Mouse (Mus musculus) erythroblast, embryonic 14.5 days (primary cell): ENCODE results near the gene Minos1. TPM values are rescaled to one million over a fixed set of nuclear protein-coding genes. Genes with fewer than 3 reads are reported as not detected.

ENCODE experiments used
- H3K27me3 ChIP-seq: 2 replicates; pipeline ENCODE4 v1.6.1; 2012; ENCODE audit warnings: inconsistent platforms; ENCODE audit not compliant: control insufficient read depth
- H3K36me3 ChIP-seq: 2 replicates; pipeline ENCODE4 v1.6.1; 2012; ENCODE audit warnings: mild to moderate bottlenecking, inconsistent platforms; ENCODE audit not compliant: control insufficient read depth
- H3K4me1 ChIP-seq: 2 replicates; pipeline ENCODE4 v1.6.1; 2012; ENCODE audit warnings: inconsistent platforms; ENCODE audit not compliant: control insufficient read depth
- H3K4me3 ChIP-seq: replicated peaks from 2 replicates; pipeline ENCODE3; 2012; ENCODE audit warnings: moderate library complexity, mild to moderate bottlenecking, inconsistent platforms
- H3K9me3 ChIP-seq: 2 replicates; pipeline ENCODE4 v1.6.1; 2012; ENCODE audit warnings: low read length, inconsistent platforms, mixed read lengths; ENCODE audit not compliant: control insufficient read depth
- GATA1 ChIP-seq: IDR thresholded peaks from 2 replicates; pipeline ENCODE4 v1.6.1; 2012; ENCODE audit warnings: low read length, inconsistent platforms, mixed read lengths
- TAL1 ChIP-seq: IDR thresholded peaks from 3 replicates; pipeline ENCODE4 v1.6.1; 2012; ENCODE audit warnings: low read length, inconsistent platforms, mixed read lengths
- polyA plus RNA-seq: library from polyadenylated mRNA; stranded (reverse); fragments of >175 nt; gene quantifications from 2 replicates; pipeline ENCODE4 v1.2.3, GENCODE M21; 2012

Gene Minos1
- polyA plus RNA-seq, 1 experiment: 4.0 TPM

DNA sequence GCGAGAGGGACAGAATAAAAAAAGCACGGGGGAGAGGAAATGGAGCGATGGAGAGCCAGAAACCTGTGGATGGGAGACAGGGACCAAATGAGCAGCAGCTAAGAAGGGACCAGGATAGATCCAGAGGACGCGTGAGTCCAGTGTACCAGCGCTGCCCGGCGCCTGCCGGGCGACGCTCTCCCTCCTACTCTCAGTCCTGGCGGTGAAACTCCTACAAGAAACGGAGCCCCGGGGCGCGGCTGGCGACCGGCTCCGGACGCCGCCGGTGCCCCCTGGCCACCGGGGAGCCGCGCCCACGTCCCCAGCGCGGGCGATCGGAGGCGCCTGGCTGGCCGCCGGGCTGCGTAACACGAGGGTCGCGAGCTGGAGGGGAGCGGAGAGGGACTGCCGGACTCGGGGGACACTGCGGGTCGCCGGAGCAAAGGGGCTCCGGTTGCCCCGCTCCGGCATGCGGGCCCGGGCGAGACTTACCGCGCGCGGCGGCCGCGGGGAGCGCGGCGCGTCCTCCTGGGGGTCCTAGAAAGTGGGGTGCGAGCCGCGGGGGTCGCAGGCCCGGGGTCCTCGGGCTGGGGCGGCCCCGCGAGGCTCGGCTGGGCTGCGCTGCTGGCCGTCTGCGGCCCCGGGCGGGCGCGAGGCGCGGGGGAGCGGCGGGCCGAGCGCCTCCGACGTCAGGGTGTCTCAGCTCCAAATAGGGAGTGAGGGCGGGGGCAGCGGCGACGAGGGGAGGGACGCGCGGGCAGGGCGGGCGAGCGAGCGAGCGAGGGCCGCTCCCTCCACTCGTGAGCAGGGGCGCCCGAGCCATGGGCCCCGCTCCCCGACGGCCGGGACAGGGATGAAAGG, 38.3 kb downstream of the Minos1 start, which contains the start of gene Nbl1:
TSS of gene Nbl1 (minus strand) at position 638 of the 840 bp plus-strand sequence.
- TF ChIP-seq GATA1 (no peak), TAL1 (no peak)
- Histone ChIP-seq H3K4me1 (no peaks in the 10 kb centered on the region), H3K9me3 (peaks cover 8% of the 10 kb centered on the region), H3K27me3 (peaks cover 79% of the 10 kb centered on the region), H3K4me3 (peak within 1 kb of the TSS; percentile 4), H3K36me3 (no peaks in the 10 kb centered on the region)

DNA sequence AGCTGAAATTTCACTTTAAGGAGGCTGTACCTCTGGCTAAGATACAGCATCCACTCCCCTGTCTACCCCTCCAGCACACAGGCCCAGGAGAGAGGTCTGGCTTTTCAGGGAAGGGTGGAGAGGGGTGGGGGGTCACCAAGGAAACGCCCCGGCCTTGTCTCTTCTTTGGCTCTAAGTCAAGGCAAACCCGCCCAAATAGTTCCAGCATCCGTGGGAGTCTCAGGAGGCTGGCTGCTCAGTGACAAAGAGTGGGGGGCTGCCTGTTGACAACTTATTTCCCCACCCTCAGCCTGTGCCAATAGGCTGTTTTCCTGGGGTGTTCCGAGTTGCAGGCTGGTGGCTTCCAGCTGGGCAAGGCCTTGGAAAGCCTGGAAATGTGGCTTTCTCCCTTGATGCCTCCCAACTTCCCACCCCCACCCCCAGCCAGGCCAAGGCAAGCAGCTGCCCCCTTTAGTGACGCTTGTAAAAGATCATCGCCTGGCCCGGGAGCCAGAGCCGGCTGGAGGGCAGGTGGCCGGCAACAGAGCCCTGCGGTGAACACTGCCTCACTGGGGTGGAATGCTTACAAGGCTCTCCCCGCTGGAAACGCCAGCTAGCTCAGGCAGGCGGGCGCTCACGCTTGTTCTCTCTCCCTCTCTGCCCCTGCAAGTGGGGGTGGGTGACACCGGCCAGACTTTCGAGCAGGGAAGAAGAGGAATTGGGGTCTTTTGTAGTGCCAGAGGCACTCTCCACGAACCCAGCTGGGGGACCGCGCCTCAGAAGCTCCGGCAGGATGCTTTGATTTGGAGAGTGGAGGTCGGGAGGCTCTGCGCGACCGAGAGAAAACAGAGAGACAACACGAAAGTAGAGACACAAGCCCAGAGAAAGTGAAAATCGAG, 39.2 kb downstream of the Minos1 start:
- Histone ChIP-seq H3K4me1 (no peaks in the 10 kb centered on the region), H3K36me3 (no peaks in the 10 kb centered on the region), H3K4me3 (no peak overlapping the region), H3K9me3 (peaks cover 8% of the 10 kb centered on the region), H3K27me3 (peaks cover 84% of the 10 kb centered on the region)
- TF ChIP-seq TAL1: no peak
- TF ChIP-seq GATA1: no peak

DNA sequence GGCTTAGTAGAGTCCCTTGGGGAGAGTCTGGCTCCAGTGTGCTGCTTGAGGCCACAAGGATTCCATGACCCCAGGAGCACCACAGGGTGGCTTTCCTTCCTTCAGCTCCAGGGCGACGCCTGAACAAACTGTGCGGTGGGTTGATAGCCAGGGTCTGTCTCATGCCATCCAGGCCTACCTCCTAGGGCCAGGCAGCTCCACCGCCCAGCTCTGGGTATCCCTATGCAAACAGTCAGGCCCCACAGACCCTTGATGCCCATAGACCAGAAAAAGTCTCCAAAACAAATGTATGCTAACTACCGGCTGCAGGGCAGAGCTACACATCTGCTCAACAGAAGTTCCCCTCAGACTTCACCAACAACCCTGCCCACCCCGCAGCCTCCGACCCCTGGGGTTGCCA, 39.8 kb downstream of the Minos1 start:
- peaks cover 8% of the 10 kb centered on the region for H3K9me3 ChIP-seq
- no peak for TF ChIP-seq GATA1
- TF ChIP-seq TAL1: no peak
- no peak overlapping the region for H3K4me3 ChIP-seq
- H3K27me3 ChIP-seq: peaks cover 84% of the 10 kb centered on the region
- no peaks in the 10 kb centered on the region for H3K4me1 ChIP-seq
- H3K36me3 ChIP-seq: no peaks in the 10 kb centered on the region

- Histone ChIP-seq H3K9me3 (peaks cover 7% of the 10 kb centered on the region), H3K36me3 (no peaks in the 10 kb centered on the region)
- no peak for TF ChIP-seq TAL1
- no peak for TF ChIP-seq GATA1
Observed at GRCm38 (mm10) chr4:139090303-139090940, 40.5 kb downstream of the Minos1 start.

GRCm38 (mm10) chr4:139088982-139089671, 41.8 kb downstream of the Minos1 start:
- Histone ChIP-seq H3K4me1 (no peaks in the 10 kb centered on the region), H3K27me3 (peaks cover 77% of the 10 kb centered on the region), H3K9me3 (no peaks in the 10 kb centered on the region), H3K4me3 (no peak overlapping the region), H3K36me3 (no peaks in the 10 kb centered on the region)
- TF ChIP-seq GATA1: no peak
- TF ChIP-seq TAL1: no peak

More at GRCm38 (mm10) chr4:139090303-139090940, 40.5 kb downstream of the Minos1 start:
- H3K4me3 ChIP-seq: no peak overlapping the region
- H3K4me1 ChIP-seq: no peaks in the 10 kb centered on the region
- H3K27me3 ChIP-seq: peaks cover 81% of the 10 kb centered on the region

DNA sequence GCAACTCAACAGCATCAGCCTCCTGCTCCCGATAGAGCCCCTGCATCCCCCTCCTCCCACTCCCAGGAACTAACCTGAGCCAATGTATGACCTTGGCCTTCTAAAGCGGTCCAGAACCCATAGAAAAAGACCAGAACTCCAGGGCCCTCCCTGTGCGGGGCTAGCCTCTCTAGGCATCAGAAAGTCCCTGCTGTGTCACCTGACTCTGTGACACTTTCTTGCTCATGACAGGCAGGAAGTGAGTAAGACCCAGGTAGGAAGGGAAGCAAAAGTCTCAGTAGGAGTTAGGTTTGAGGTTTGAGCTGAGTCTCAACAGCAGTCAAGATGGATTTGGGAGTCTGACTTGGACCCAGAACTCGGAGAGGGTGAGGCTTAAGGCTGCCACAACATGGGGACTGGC, 43.9 kb downstream of the Minos1 start:
- peaks cover 56% of the 10 kb centered on the region for H3K27me3 ChIP-seq
- H3K9me3 ChIP-seq: no peaks in the 10 kb centered on the region
- no peak for TF ChIP-seq TAL1
- TF ChIP-seq GATA1: no peak
- H3K4me1 ChIP-seq: no peaks in the 10 kb centered on the region
- no peaks in the 10 kb centered on the region for H3K36me3 ChIP-seq
- H3K4me3 ChIP-seq: no peak overlapping the region

GRCm38 (mm10) chr4:139086037-139086436, 44.9 kb downstream of the Minos1 start:
- TF ChIP-seq GATA1: no peak
- no peak for TF ChIP-seq TAL1
- Histone ChIP-seq H3K9me3 (no peaks in the 10 kb centered on the region), H3K4me3 (no peak overlapping the region), H3K4me1 (no peaks in the 10 kb centered on the region), H3K27me3 (peaks cover 46% of the 10 kb centered on the region), H3K36me3 (no peaks in the 10 kb centered on the region)

GRCm38 (mm10) chr4:139085337-139085736, 45.6 kb downstream of the Minos1 start:
- Histone ChIP-seq H3K4me3 (no peak overlapping the region), H3K36me3 (no peaks in the 10 kb centered on the region), H3K4me1 (no peaks in the 10 kb centered on the region), H3K27me3 (peaks cover 39% of the 10 kb centered on the region), H3K9me3 (no peaks in the 10 kb centered on the region)
- TF ChIP-seq TAL1: no peak
- no peak for TF ChIP-seq GATA1
